Mouse (Mus musculus): ENCODE measurements around the gene Irs1. TPM values are rescaled to one million over a fixed set of nuclear protein-coding genes. Genes with fewer than 3 reads are reported as not detected.
A peak's percentile ranks its signal among the peaks of the same experiment; 100 is the strongest.

Irs1 gene
- polyA plus RNA-seq, 2 experiments = 0.66 to 0.94 TPM

GRCm38 (mm10) chr1:82234616-82235015 lies 56.6 kb downstream of the Irs1 start:
- TF ChIP-seq EP300 (IDR thresholded peaks at IDR 0.05; ENCODE audit: low read depth) (no peak), CTCF (IDR thresholded peaks at IDR 0.05; ENCODE audit: low read depth) (no peak)
- ATAC-seq (ENCODE audit: insufficient read depth) (0 out of 2 replicates have a peak, but pooled peaks have one; percentile 35), DNase-seq (ENCODE audit: low read depth in 3 of 3, low spot score in 3 of 3) (peak in 2 of 3 experiments; percentile 13 to 20)
- no peak overlapping the region for H3K27ac ChIP-seq
- H3K9ac ChIP-seq (replicated peaks) = no peak overlapping the region
- no peaks in the 10 kb centered on the region for H3K9me3 ChIP-seq (ENCODE audit: control insufficient read depth, low read length)
- H3K4me1 ChIP-seq (replicated peaks; ENCODE audit: control insufficient read depth in 2 of 2, insufficient read depth in 2 of 2, low read length in 1 of 2) = peaks cover 0 to 5% of the 10 kb centered on the region in 2 experiments; a peak in 2 of 4 replicates
- WGBS (ENCODE audit: insufficient replicate concordance) = 41% methylated on average over 3 of the region's 3 CpGs
- H3K4me2 ChIP-seq (ENCODE audit: low read depth) = no peak overlapping the region
- no peak overlapping the region for H3K4me3 ChIP-seq (ENCODE audit: insufficient read depth in 1 of 2, low read depth in 2 of 2, low read length in 2 of 2)
- H3K36me3 ChIP-seq (replicated peaks; ENCODE audit: control insufficient read depth, insufficient read depth, low read depth) = no peaks in the 10 kb centered on the region
- no peaks in the 10 kb centered on the region for H3K27me3 ChIP-seq (ENCODE audit: control insufficient read depth, insufficient read depth, low read length)

GRCm38 (mm10) chr1:82232812-82233211 lies 58.4 kb downstream of the Irs1 start, which contains the start of gene Gm9747:
Gene Gm9747, plus strand, starts transcription at chr1:82233112.
- Histone ChIP-seq H3K36me3 (replicated peaks; ENCODE audit: control insufficient read depth, insufficient read depth, low read depth) (no peaks in the 10 kb centered on the region), H3K4me2 (ENCODE audit: low read depth) (no peak within 1 kb of the TSS), H3K27ac (no peak within 1 kb of the TSS), H3K9ac (replicated peaks) (no peak within 1 kb of the TSS), H3K9me3 (ENCODE audit: control insufficient read depth, low read length) (no peaks in the 10 kb centered on the region), H3K27me3 (ENCODE audit: control insufficient read depth, insufficient read depth, low read length) (no peaks in the 10 kb centered on the region), H3K4me1 (replicated peaks; ENCODE audit: control insufficient read depth in 2 of 2, insufficient read depth in 2 of 2, low read length in 1 of 2) (peaks cover 0 to 5% of the 10 kb centered on the region in 2 experiments; a peak in 2 of 4 replicates), H3K4me3 (ENCODE audit: insufficient read depth in 1 of 2, low read depth in 2 of 2, low read length in 2 of 2) (no peak within 1 kb of the TSS)
- ATAC-seq (ENCODE audit: insufficient read depth) (no peak), DNase-seq (ENCODE audit: low read depth in 3 of 3, low spot score in 3 of 3) (no peak)
- 60% methylated on average over 3 of the region's 3 CpGs for WGBS (ENCODE audit: insufficient replicate concordance)
- TF ChIP-seq EP300 (IDR thresholded peaks at IDR 0.05; ENCODE audit: low read depth) (no peak), CTCF (IDR thresholded peaks at IDR 0.05; ENCODE audit: low read depth) (no peak)

GRCm38 (mm10) chr1:82228841-82229240 lies 62.4 kb downstream of the Irs1 start:
- H3K27ac ChIP-seq = no peak overlapping the region
- H3K9me3 ChIP-seq (ENCODE audit: control insufficient read depth, low read length) = no peaks in the 10 kb centered on the region
- H3K36me3 ChIP-seq (replicated peaks; ENCODE audit: control insufficient read depth, insufficient read depth, low read depth) = no peaks in the 10 kb centered on the region
- H3K4me1 ChIP-seq (replicated peaks; ENCODE audit: control insufficient read depth in 2 of 2, insufficient read depth in 2 of 2, low read length in 1 of 2) = peaks cover 0 to under 1% of the 10 kb centered on the region in 2 experiments; a peak in 1 of 4 replicates
- no peak overlapping the region for H3K4me2 ChIP-seq (ENCODE audit: low read depth)
- DNase-seq (ENCODE audit: low read depth in 3 of 3, low spot score in 3 of 3) = no peak
- TF ChIP-seq EP300 (IDR thresholded peaks at IDR 0.05; ENCODE audit: low read depth) = no peak
- no peak for TF ChIP-seq CTCF (IDR thresholded peaks at IDR 0.05; ENCODE audit: low read depth)
- no peak overlapping the region for H3K4me3 ChIP-seq (ENCODE audit: insufficient read depth in 1 of 2, low read depth in 2 of 2, low read length in 2 of 2)
- no peak overlapping the region for H3K9ac ChIP-seq (replicated peaks)
- no peak for ATAC-seq (ENCODE audit: insufficient read depth)
- H3K27me3 ChIP-seq (ENCODE audit: control insufficient read depth, insufficient read depth, low read length) = no peaks in the 10 kb centered on the region

GRCm38 (mm10) chr1:82223042-82223795 lies 68.0 kb downstream of the Irs1 start:
- H3K4me1 ChIP-seq (replicated peaks; ENCODE audit: control insufficient read depth in 2 of 2, insufficient read depth in 2 of 2, low read length in 1 of 2) = no peaks in the 10 kb centered on the region
- no peak overlapping the region for H3K4me2 ChIP-seq (ENCODE audit: low read depth)
- H3K27ac ChIP-seq = no peak overlapping the region
- ATAC-seq (ENCODE audit: insufficient read depth) = no peak
- no peak for DNase-seq (ENCODE audit: low read depth in 3 of 3, low spot score in 3 of 3)
- H3K9ac ChIP-seq (replicated peaks) = no peak overlapping the region
- no peak overlapping the region for H3K4me3 ChIP-seq (ENCODE audit: insufficient read depth in 1 of 2, low read depth in 2 of 2, low read length in 2 of 2)
- H3K36me3 ChIP-seq (replicated peaks; ENCODE audit: control insufficient read depth, insufficient read depth, low read depth) = no peaks in the 10 kb centered on the region
- no peak for TF ChIP-seq CTCF (IDR thresholded peaks at IDR 0.05; ENCODE audit: low read depth)
- no peak for TF ChIP-seq EP300 (IDR thresholded peaks at IDR 0.05; ENCODE audit: low read depth)
- H3K27me3 ChIP-seq (ENCODE audit: control insufficient read depth, insufficient read depth, low read length) = no peaks in the 10 kb centered on the region
- no peaks in the 10 kb centered on the region for H3K9me3 ChIP-seq (ENCODE audit: control insufficient read depth, low read length)
- WGBS (ENCODE audit: insufficient replicate concordance) = 56% methylated on average over 5 of the region's 5 CpGs

GRCm38 (mm10) chr1:82221462-82221861 lies 69.8 kb downstream of the Irs1 start:
- Histone ChIP-seq H3K36me3 (replicated peaks; ENCODE audit: control insufficient read depth, insufficient read depth, low read depth) (no peaks in the 10 kb centered on the region), H3K9me3 (ENCODE audit: control insufficient read depth, low read length) (no peaks in the 10 kb centered on the region), H3K27ac (no peak overlapping the region), H3K4me1 (replicated peaks; ENCODE audit: control insufficient read depth in 2 of 2, insufficient read depth in 2 of 2, low read length in 1 of 2) (no peaks in the 10 kb centered on the region), H3K9ac (replicated peaks) (no peak overlapping the region), H3K27me3 (ENCODE audit: control insufficient read depth, insufficient read depth, low read length) (no peaks in the 10 kb centered on the region), H3K4me2 (ENCODE audit: low read depth) (no peak overlapping the region), H3K4me3 (ENCODE audit: insufficient read depth in 1 of 2, low read depth in 2 of 2, low read length in 2 of 2) (no peak overlapping the region)
- TF ChIP-seq EP300 (IDR thresholded peaks at IDR 0.05; ENCODE audit: low read depth) (no peak), CTCF (IDR thresholded peaks at IDR 0.05; ENCODE audit: low read depth) (no peak)
- ATAC-seq (ENCODE audit: insufficient read depth) (no peak), DNase-seq (ENCODE audit: low read depth in 3 of 3, low spot score in 3 of 3) (no peak)
- WGBS (ENCODE audit: insufficient replicate concordance) = 55% methylated on average over 1 of the region's 1 CpGs

Data from liver, embryonic 14.5 days (tissue).